Mouse (Mus musculus) layer of hippocampus, postnatal 14 days (tissue): ENCODE data around the gene Sfxn1. TPM values are rescaled to one million over a fixed set of nuclear protein-coding genes. Genes with fewer than 3 reads are reported as not detected.

Experiments
- DNase-seq, 2 experiments: peaks; one replicate each; pipeline ENCODE4 v3.0.0; 2021 to 2022; ENCODE audit warnings: low spot score in 2 of 2, mixed read lengths in 1 of 2
- long read RNA-seq, 2 experiments: library from polyadenylated mRNA; stranded (forward); transcript quantifications; one replicate each; pipeline ENCODE4 v2.0.0; 2021
- total RNA-seq, 2 experiments: library from RNA; stranded (reverse); gene quantifications; 2 replicates each; pipeline ENCODE4 v1.2.3; 2021

The Sfxn1 gene
- total RNA-seq: 10 to 100 TPM; 52.3 to 52.9 TPM
- long read RNA-seq, experiment 1, transcript Sfxn1-201 (11 exons, 2,783 nt): major isoform, 56 of 82 reads
- long read RNA-seq, experiment 1, partial matches to known transcripts: 4 of 82 reads
- long read RNA-seq, experiment 1, other reads (novel, unspliced or antisense): 22 of 82 reads
- long read RNA-seq, experiment 2, transcript Sfxn1-201 (11 exons, 2,783 nt): major isoform, 84 of 140 reads
- long read RNA-seq, experiment 2, partial matches to known transcripts: 14 of 140 reads
- long read RNA-seq, experiment 2, other reads (novel, unspliced or antisense): 42 of 140 reads

DNA sequence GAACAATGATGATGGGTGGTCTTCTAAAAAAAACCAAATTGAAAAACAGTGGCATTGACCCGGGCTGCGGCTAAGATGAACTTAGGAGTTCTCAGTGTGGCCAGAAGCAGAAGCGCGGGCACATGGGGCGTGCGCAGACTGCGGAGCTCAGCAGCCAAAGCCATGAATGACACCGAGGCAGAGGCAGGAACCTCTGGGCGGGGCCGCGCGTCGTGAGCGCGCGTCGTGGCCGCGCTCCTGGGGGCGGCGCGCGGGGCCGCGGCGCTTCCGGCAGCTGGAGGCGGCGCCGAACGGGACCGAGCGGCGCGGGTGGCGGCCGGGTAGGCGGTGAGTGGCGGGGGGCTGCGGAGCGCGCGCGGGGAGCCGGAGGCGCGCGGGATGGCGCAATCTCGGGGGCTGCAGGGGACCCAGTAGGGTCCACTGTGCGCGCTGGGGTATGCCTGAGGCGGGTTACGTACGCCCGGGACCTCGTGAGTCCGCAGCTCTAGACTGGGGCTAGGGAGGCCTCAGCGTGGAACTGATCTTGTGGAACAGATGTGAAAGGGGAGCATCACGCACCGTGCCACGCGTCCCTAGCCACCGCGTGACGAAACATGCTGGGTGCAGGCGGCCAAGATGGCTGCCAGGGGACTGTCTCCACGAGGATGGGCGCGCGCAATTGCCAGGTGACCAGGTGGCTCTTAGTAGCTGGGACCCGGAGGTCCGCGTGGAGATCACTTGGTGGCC is at the start of gene Sfxn1:
Gene Sfxn1, plus strand, starts transcription at position 264 of the 726 bp plus-strand sequence.
- peak; percentile 65 to 76 for DNase-seq

DNA sequence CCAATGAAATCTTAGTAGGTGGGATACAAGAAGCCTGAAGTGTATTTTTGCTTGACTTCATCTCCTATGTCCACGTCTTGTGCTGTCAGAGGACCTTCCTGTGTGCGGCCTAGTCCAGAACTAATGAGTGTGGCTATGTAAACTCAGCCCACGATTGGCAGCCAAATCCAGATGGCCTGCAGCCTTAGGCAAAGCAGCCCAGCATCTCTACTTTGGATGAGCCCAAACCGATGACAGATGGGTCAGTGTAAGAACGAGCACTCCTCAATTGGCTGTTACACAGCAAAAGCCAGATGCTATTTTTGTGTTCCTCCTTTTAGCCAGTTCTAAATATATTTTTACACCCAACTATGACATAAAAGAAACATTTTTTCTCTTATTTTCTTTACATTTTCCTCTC is 48.4 kb upstream of the Sfxn1 start:
- DNase-seq: peak; percentile 21 to 65

DNA sequence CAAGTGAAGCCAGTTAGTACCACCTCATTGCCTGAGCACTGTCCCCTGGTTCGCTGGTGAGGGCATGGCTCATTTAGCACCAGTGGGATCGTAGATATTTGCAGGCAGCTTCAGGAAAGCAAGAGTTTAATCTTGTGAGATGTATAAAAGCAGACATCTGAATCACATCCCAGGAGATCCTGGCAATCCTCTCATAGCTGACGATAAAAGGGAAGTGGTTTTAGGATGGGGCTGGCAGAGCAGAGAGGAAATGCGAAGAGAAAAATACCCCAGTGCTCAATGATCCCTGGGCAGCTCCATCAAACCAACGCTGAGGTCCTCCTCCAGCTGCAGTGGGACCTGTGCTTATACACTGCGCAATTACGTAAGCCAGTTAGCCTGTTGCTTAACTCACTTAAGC is 44.6 kb upstream of the Sfxn1 start:
- DNase-seq: no peak

DNA sequence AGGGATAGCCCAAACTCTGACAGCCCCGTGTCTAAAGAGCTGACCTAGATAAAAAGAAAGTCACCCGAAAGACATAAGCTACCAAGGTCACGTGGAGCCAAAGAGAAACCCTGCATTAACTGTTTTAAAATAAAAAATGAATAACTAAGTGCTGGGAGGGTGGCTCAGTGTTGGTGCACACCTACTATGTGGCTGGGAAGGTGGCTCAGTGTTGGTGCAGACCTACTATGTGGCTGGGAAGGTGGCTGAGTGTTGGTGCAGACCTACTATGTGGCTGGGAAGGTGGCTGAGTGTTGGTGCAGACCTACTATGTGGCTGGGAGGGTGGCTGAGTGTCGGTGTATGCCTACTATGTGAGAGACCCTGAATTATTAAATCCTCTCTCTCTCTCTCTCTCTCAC is 38.0 kb upstream of the Sfxn1 start:
- DNase-seq: no peak

DNA sequence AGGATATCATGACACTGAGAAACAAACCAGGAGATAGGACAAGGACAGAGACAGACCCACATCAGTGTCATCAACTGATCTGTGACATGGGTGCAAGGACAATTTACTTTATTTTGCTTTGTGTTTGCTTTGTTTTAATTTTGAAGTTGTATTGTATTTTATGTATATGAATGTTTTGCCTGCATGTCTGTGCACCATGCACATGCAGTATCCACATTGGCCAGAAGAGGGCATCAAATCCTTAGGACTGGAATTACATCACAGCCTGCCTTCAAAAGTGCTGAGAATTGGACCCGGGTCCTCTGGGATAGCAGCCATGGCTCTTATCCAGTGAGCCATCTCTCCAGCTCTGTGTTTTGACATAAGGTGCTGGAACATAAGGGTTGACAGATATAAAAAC is 36.1 kb upstream of the Sfxn1 start:
- no peak for DNase-seq

DNA sequence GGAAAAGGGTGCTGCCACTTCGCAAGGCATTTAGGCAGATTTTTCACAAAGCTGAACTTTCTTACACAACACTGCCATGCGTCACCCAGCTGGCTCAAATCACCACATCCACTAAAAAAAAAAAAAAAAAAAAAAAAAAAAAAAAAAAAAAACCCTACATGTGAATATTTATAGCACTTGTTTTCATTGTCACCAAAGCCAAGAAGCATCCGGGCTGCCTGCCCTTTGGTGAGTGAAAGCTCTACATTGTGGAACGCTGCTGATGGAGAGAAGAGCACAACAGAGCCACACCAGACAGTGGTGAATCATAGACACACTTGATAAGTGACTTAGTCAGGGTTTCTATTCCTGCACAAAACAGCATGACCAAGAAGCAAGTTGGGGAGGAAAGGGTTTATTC is 33.7 kb upstream of the Sfxn1 start:
- DNase-seq: no peak

DNA sequence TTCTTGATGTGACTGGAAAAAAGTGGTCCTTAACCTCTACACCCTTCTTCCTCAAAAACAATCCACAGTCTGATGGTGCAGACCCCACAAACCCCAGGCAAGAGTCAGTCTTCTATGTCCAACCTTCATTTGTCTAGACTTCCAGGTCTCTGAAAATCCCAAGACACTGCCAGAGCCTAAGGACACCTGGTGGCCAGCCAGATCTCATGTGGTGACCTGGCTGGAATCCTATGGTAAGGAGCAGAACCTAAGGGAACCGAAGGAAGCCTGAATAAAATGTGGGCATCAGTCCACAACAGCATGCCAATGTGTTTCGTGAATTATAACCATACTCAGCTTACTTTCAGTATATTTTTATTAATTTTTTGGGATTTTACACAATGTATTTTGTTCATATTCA is 31.4 kb upstream of the Sfxn1 start:
- no peak for DNase-seq

DNA sequence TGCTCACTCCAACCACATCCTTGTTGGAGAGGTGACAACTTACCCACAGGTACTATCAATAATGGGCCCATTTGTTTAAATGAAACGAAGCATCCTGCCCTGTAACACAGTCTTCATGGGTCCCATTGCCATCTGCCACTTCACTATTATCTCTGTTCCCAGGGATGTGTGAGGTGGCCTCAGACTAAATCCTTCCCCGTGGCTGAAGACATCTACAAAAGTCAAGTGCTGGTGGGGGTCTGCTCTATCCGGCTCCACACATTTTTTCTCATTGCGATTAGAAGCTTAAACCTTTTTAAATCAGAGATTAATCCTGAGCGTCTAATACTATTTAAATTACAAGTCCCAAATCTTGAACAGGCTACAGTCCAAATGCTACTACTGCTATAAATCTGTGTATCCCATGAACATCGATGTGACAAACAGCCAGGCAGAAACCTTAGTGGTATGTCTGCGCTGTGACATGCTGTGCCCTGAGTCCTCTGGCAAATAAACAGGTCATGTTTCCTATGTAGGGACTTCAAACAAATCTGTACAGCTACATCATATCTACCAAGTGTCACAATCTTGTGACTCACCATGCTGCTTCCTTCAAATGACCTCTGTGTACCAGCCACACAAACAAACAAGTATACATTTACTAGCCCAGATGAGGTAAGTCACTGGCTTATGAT is 22.9 kb upstream of the Sfxn1 start:
- DNase-seq: no peak

DNA sequence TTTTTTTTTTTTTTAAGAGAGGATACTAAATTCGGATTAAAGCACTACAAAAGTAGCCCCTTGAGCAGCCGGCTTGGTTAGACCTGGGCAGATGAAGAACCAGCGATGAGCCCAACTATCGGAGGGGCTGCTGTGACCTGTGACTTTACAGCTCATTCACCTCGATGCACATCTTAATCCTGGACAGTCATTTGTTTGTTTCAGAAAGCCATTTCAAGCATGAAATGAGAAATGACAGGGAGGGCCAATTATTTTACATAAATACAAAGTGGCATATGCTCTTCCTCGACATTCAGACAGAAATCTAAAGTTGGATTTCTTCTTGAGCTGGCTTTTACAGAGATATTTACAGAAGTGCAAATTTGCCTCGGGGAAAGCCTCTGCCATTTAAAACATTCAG is 20.0 kb upstream of the Sfxn1 start:
- no peak for DNase-seq

DNA sequence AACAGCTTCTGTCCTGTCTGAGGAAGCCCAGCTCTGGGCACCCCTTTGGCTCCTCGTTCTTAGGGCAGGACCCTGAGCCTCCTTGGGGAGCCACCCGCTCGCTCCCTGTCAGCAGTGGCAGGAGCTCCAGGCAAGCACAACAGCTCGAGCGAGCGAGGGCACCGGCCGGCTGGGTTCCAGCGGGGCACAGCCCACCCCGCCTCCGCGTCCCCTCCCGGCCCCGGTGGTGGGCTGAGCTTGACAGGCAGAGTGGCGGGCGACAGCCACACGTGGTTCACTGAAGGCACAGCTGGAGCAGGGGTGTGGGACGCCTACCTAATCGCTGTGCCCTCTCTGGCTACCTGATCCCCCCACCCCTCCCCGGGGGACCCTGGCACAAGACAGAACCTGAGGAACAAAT is 16.7 kb upstream of the Sfxn1 start:
- no peak for DNase-seq

DNA sequence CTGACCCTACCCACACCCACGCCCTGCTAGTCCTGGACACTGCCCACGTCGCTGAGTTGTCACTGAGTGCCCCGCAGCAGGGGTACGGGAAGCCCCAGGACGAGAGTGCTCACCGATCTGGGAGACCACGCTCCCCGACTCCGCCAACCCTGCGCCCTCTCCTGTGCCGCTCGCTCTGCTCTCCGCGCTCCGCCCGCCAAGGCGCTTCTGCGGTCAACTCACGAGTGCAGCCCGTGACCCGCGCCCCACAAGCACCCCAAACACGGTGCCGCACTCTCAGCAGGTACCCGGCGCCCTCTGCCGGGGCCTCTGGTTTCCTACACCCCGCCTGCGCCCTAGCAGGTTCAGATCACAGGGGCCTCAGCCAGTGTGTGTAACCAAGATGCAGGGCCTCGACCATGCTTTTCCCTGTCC is 16.2 kb upstream of the Sfxn1 start, which contains the start of gene Drd1:
Gene Drd1, minus strand, starts transcription at position 258 of the 414 bp plus-strand sequence.
- peak; percentile 76 for DNase-seq

DNA sequence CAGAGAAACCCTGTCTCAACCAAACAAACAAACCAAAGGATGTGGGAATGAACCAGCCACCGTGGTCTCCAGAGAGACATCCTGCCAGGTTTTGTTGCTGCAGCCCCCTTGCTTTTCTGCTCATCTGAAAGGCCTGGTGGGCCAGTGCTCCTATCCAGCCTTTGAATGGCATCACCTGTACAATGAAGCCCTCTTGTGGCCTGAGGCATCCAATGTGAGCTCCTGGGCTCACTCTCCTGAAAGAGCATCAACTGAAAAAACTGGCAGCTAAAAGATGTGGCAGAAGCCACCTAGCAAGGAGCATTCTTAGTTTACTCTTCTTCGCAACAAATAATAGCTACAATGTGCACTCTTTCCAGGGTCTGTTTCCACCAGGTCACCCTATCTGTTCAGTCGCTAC is 9.6 kb upstream of the Sfxn1 start:
- DNase-seq: no peak

DNA sequence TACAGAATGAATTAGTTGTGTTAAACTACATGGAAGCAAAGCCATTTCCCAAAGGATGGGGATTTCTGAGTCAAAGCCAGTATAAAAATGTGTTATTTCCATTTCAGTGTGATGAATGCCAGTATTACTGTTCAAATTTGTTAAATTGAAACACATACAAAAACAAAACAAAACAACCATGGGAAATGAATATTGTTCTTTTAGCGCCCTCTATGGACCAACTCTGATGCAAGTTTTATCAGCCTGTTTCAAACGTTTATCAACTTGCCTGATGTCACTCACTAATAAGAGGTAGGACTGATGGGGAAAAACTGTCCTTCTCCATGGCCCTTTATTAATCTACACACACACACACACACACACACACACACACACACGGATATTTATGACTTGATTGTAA is 8.4 kb upstream of the Sfxn1 start:
- peak in 1 of 2 experiments; percentile 81 for DNase-seq

DNA sequence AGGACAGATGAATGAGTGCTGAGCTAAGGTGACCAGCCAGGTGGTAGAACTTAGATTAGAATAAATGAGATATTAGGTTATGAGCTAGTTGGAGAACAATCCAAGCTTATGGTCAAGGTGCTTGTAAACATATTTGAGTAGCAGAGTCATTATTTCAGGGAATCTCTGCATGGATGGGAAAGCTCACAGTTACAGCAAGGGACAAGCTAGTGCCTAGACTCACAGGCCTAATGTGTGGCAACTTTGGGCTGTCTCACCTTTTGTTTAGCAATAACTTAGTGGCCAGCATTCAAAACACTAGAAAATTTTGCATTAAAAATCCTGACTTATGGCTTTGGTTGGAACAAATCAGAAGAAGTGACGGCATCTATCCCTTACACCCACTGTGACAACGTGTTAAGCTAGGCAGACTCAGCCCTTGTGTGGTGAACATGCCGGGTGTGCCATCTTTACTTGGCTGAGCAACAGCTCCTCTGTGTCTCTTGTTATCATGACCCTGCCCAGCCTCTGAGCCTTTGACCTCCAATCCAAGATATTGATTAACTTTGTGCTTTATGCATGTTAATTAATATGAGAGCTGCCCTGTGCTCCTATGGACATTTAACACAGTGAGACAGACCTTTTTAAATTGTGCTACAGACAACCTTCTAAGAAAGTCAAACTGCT is 5.5 kb upstream of the Sfxn1 start:
- DNase-seq: no peak

DNA sequence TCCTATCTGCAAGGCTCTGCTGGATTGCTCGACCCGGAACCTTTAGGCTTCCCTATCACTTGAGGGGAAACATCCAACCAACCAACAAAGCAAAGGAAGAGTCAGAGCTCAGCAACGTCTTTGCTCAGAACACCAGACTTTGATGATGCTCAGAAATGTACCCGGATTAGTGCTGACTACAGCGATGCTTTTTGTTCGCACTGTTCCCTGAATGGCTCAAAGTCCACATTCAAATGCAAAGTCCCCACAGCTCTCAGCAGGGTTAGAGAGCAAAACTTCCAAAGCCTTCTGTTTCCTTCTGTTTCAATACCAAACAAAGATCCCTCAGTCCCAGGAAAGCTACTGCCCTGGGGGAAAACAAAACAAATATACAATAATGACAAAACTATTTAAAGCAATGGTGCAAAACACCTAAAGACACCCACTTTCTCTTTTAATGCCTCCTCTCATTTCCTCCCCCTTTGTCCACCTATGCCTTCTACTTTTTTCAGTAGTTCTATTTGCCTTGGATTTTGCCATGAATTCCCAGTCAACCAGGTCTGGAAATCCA is 4.0 kb upstream of the Sfxn1 start:
- DNase-seq: no peak

DNA sequence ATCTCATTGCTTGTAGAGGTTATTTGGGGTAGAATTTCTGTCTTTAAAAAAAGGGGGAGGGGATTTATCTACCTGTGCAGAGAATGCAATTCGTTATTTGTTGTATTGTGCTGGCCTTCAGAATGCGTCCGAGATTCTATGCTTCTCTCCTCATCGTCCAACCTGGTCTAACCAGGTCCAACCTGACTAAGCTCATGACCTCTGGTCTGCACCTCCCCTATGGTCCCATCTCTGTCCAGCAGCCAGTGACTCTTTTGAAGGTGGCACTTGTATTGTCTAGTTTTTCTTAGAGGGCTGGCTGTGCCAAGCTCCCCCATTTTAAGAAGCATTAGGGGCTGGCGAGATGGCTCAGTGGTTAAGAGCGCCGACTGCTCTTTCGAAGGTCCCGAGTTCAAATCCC is 658 bp upstream of the Sfxn1 start:
- DNase-seq: no peak

DNA sequence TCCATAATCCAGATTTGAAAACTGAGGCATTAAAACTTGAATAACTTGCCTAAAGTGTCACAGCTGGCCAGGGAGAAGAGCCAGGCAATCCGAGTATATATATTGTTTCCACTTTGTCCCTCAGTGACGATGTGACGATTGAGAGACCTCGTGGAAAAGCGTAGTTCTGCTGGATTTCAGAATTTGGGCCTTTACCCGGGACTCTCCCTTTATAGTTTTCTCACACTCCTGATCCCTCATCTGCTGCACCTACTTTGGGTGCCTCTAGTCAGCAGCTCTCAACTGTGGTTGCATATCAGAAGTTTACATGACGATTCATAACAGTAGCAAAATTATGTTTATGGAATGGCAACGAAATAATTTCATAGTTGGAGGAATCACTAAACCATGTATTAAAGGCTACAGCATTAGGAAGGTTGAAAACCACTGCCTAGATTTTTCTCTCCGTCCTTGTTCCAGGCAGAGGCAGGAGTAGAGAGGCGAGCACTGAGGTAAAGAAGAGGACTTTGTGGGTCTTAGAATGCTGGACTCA is 923 bp downstream of the Sfxn1 start:
- DNase-seq: no peak

DNA sequence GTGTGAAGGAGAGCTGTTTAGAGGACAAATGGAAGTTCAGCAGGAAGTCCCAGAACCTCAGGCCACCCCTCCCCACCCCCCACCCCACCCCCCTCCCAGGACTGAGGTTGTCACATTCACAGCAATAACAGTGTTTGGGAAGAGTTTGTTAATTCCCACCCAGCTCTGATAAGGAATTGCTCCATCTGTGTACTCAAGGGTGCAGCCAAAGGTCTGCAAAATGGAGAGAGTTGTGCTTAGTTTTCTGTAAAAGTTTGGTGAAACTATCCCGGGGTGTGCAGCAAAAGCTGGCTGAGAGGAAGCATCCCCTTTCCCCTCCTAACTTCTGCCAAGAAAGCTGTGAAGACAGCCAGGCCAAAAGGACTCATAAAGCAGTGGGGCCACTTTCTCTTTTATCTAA is 1.4 kb downstream of the Sfxn1 start:
- no peak for DNase-seq

DNA sequence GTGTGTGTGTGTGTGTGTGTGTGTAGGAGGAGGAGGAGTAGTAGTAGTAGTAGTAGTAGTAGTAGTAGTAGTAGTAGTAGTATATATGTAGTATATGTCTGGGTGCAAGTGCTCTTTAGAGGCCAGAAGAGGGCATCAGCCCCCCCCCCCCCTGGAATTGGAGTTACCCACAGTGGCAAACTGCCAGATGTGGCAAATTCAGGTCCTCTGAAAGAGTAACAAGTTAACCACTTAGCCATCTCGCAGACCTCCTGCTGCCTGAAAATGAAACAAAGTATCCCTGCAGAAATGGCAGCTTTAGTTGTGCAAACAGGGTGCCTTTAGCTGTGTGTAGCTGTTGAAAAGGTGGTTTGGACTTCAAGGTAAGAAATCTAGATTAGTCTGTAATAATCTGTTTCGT is 1.8 kb downstream of the Sfxn1 start:
- no peak for DNase-seq

DNA sequence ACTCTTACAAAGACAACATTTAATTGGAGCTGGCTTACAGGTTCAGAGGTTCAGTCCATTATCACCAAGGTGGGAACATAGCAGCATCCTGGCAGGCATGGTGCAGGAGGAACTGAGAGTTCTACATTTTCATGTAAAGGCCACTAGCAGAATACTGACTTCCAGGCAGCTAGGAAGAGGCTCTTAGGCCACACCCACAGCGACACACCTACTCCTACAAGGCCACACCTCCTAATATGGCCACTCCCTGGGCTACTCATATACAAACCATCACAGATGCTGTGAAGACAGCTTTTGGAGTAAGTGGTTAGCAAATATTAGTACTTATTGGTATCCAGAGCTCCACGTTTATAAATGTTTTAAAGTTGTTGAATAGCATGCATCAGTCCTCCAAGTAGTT is 3.7 kb downstream of the Sfxn1 start:
- DNase-seq: no peak

DNA sequence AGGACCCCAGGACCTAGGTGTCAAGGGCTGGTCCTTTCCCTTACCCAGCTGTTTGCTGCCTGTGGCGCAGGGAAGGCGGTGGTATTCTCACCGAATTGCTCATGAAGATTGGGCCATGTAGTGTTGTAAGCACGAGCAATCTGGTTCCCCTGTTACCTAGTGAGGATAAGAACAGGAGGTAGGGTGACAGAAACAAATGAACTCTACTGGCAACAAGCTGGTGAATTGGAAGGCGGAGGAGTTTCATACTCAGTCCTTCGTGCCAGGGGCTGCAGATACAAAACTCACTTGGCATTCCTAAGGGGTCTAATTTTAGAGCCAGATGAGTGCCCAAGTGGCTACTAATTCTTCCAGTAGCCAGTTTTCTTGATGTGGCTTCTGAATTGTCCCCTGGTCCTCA is 4.4 kb downstream of the Sfxn1 start:
- DNase-seq: no peak
